8 mouse cellular contexts compared by ENCODE assay signal in the genomic region with DNA sequence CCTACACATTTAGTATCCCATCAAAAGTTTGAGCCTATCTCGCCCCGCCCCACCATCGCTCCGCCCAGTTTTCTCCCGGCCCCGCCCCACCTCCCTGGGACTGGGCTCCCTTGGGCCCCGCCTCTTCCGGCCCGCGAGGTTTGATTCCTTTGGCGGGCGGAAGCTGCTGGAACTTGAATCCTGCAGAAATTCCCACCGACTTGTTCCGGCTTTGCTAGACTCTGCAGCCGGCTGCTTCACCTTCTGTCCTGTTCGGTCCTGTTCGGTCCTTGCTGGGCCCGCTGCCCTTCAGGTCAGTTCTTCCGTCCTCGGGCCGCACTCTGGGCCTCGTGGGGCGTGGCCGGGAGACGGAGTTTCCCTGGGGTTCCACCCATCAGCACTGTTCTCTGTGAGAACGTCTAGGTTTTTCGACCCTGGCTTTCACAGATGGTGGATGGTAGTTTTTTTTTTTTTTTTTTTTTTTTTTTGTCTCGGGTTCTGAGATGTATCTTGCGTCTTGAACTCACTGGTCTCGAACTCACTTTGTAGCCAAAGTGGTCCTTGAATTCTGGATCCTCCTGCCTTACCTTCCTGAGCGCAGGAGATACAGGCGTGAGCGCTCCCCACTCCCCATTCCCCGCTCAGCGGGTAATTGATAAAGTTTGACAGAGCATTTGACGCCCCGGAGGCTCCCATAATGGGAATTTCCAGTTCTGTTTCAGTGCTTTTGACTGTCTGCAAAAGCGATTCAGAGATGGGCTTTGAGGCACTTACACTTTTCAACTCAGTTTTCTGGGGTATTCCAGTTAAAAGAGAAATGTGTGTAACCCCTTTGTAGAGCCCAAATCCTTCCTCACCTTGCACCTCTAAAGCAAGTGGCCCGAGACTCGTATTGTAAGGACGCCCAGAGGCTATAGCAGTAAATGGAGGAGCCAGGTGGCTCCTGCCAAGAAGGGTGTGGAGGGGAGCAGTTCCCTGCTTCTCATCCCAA. TPM values are rescaled to one million over a fixed set of nuclear protein-coding genes. Genes with fewer than 3 reads are reported as not detected.
DNase-seq lines count a peak whose midpoint lies in the region; ATAC-seq and TF ChIP-seq lines count a peak whose summit lies in the region.

TSS of gene Melk (plus strand) at position 96 of the 970 bp plus-strand sequence.

- peak within 1 kb of the TSS; percentile 74 to 87 (median 75) for H3K4me3 ChIP-seq in CH12.LX (replicated peaks in 1 of 3; ENCODE audit: low read depth in 2 of 3, low read length in 2 of 3, poor library complexity in 1 of 3)
- H3K4me3 ChIP-seq in bone marrow macrophage, adult 2 months (ENCODE audit: insufficient read depth, low read length) = peak within 1 kb of the TSS; percentile 98
- H3K4me3 ChIP-seq in embryonic facial prominence, embryonic 15.5 days (replicated peaks) = peak within 1 kb of the TSS; percentile 76
- peak within 1 kb of the TSS; percentile 53 for H3K4me3 ChIP-seq in neural tube, embryonic 14.5 days (ENCODE audit: low read depth, low read length)

- H3K79me2 ChIP-seq in CH12.LX (replicated peaks; ENCODE audit: control insufficient read depth, extremely low read depth, insufficient read depth, poor library complexity, severe bottlenecking) = peaks cover 5% of the 10 kb centered on the region; the same call in 1 of the 2 replicates

- peaks cover under 1 to 20% of the 10 kb centered on the region in 2 experiments for H3K36me3 ChIP-seq in CH12.LX (replicated peaks in 1 of 2; ENCODE audit: control insufficient read depth in 1 of 2, insufficient read depth in 1 of 2, low read length in 1 of 2)
- H3K36me3 ChIP-seq in embryonic facial prominence, embryonic 15.5 days = no peaks in the 10 kb centered on the region
- H3K36me3 ChIP-seq in neural tube, embryonic 14.5 days (ENCODE audit: control insufficient read depth, insufficient read depth, low read length) = no peaks in the 10 kb centered on the region

- H3K27ac ChIP-seq in CH12.LX (ENCODE audit: insufficient read depth, low read depth) = peak within 1 kb of the TSS; percentile 42; the same call in 1 of the 2 replicates
- H3K27ac ChIP-seq in bone marrow macrophage, adult 2 months (ENCODE audit: insufficient read depth, low read depth, low read length) = peak within 1 kb of the TSS; percentile 60; the same call in 1 of the 2 replicates
- H3K27ac ChIP-seq in embryonic facial prominence, embryonic 15.5 days (replicated peaks) = peak within 1 kb of the TSS; percentile 63; the same call in 1 of the 2 replicates
- no peak within 1 kb of the TSS for H3K27ac ChIP-seq in neural tube, embryonic 14.5 days (ENCODE audit: low read depth, low read length)

- H3K27me3 ChIP-seq in CH12.LX (replicated peaks) = peaks cover 4% of the 10 kb centered on the region
- no peaks in the 10 kb centered on the region for H3K27me3 ChIP-seq in embryonic facial prominence, embryonic 15.5 days
- no peaks in the 10 kb centered on the region for H3K27me3 ChIP-seq in neural tube, embryonic 14.5 days (ENCODE audit: control insufficient read depth, insufficient read depth, low read length)

- H3K4me1 ChIP-seq in CH12.LX (ENCODE audit: control insufficient read depth in 1 of 2, insufficient read depth in 2 of 2) = peaks cover 0 to 20% of the 10 kb centered on the region in 2 experiments; a peak in 2 of 4 replicates
- peaks cover 7% of the 10 kb centered on the region for H3K4me1 ChIP-seq in bone marrow macrophage, adult 2 months (ENCODE audit: control insufficient read depth, insufficient read depth, low read length)
- peaks cover 15% of the 10 kb centered on the region; the same call in 1 of the 2 replicates for H3K4me1 ChIP-seq in embryonic facial prominence, embryonic 15.5 days
- 0 out of 2 replicates have a peak, but pooled peaks cover 6% of the 10 kb centered on the region for H3K4me1 ChIP-seq in neural tube, embryonic 14.5 days (ENCODE audit: control insufficient read depth, insufficient read depth, low read length)

- H3K9me3 ChIP-seq in CH12.LX (replicated peaks; ENCODE audit: low read length) = peaks cover 3% of the 10 kb centered on the region
- H3K9me3 ChIP-seq in embryonic facial prominence, embryonic 15.5 days (replicated peaks) = no peaks in the 10 kb centered on the region
- no peaks in the 10 kb centered on the region for H3K9me3 ChIP-seq in neural tube, embryonic 14.5 days (ENCODE audit: control insufficient read depth, low read length)

- in situ Hi-C loops in CH12.LX (cut with MboI; ENCODE audit: low pct_ligation_motif_present, low pct_unique_long_range_greater_than_20kb, low sequenced_read_pairs) = loop anchor here (25.0 kb wide), 1 partner anchor 636 kb away; no protein-coding TSS in a partner anchor

- no peak for TF ChIP-seq CTCF in CH12.LX (conservative IDR thresholded peaks at IDR 0.05 in 1 of 2, IDR thresholded peaks at IDR 0.05 in 1 of 2; ENCODE audit: low read depth in 2 of 2, low read length in 2 of 2)
- TF ChIP-seq CTCF in bone marrow macrophage, adult 2 months (IDR thresholded peaks at IDR 0.05; ENCODE audit: low read depth, low read length) = no peak

- ATAC-seq in embryonic facial prominence, embryonic 15.5 days (ENCODE audit: insufficient number of reproducible peaks, low FRiP score, low TSS enrichment, low read depth) = peak; percentile 78
- peak; percentile 83; the same call in 1 of the 2 replicates for ATAC-seq in neural tube, embryonic 14.5 days (ENCODE audit: low read depth)

- H3K9ac ChIP-seq in CH12.LX (ENCODE audit: insufficient read depth, low read depth) = peak within 1 kb of the TSS; percentile 62
- peak within 1 kb of the TSS; percentile 47 for H3K9ac ChIP-seq in embryonic facial prominence, embryonic 15.5 days
- peak within 1 kb of the TSS; percentile 45; the same call in 1 of the 2 replicates for H3K9ac ChIP-seq in neural tube, embryonic 14.5 days (replicated peaks; ENCODE audit: low read depth, low read length)

- H3K4me2 ChIP-seq in CH12.LX (ENCODE audit: insufficient read depth, low read depth, poor library complexity, severe bottlenecking) = peak within 1 kb of the TSS; percentile 87
- H3K4me2 ChIP-seq in embryonic facial prominence, embryonic 15.5 days (replicated peaks) = peak within 1 kb of the TSS; percentile 69
- H3K4me2 ChIP-seq in neural tube, embryonic 14.5 days (ENCODE audit: low read depth, low read length) = peak within 1 kb of the TSS; percentile 62

- dilution Hi-C loops in CH12.LX (cut with MboI; ENCODE audit: extremely low pct_ligation_motif_present, extremely low pct_unique_long_range_greater_than_20kb, low sequenced_read_pairs) = no loop called here

- TF ChIP-seq POLR2A in CH12.LX (IDR thresholded peaks at IDR 0.05; ENCODE audit: low read depth, low read length) = peak; percentile 78
- no peak for TF ChIP-seq POLR2A in bone marrow macrophage, adult 2 months (IDR thresholded peaks at IDR 0.05; ENCODE audit: borderline replicate concordance, low read depth, low read length)

- no peak for TF ChIP-seq EP300 in CH12.LX (IDR thresholded peaks at IDR 0.05; ENCODE audit: low read length)

- DNase-seq in CH12.LX (ENCODE audit: extremely low read depth) = peak; percentile 89
- peak; percentile 47 to 55 for DNase-seq in heart, adult 9 months (ENCODE audit: low spot score in 2 of 2)
- DNase-seq in kidney, adult 9 months = peak; percentile 76
- DNase-seq in lung, adult 18-20 months = peak; percentile 65 to 73
- peak; percentile 45 to 53 for DNase-seq in thymus, adult 18-20 months

- WGBS in embryonic facial prominence, embryonic 15.5 days = under 1% methylated on average over 41 of the region's 41 CpGs
- WGBS in neural tube, embryonic 14.5 days = under 1% methylated on average over 41 of the region's 41 CpGs

- TF ChIP-seq RAD21 in CH12.LX (IDR thresholded peaks at IDR 0.05; ENCODE audit: low read depth, low read length) = no peak

TF ChIP-seq in CH12.LX, 34 proteins besides CTCF, POLR2A, EP300 and RAD21 (continues in another document):
- 0 out of 2 replicates have a peak, but pooled peaks have one; percentile 33 for TF ChIP-seq MAZ (IDR thresholded peaks at IDR 0.05; ENCODE audit: low read depth, low read length)
- TF ChIP-seq MAX (IDR thresholded peaks at IDR 0.05; ENCODE audit: low read length) = peak; percentile 53
- TF ChIP-seq NRF1 (IDR thresholded peaks at IDR 0.05; ENCODE audit: low read depth, low read length) = no peak
- peak; percentile 37; the same call in 1 of the 2 replicates for TF ChIP-seq TCF12 (IDR thresholded peaks at IDR 0.05; ENCODE audit: low read depth, low read length)
- TF ChIP-seq ELF1 (IDR thresholded peaks at IDR 0.05; ENCODE audit: low read depth, low read length) = peak; percentile 83
- TF ChIP-seq MXI1 (IDR thresholded peaks at IDR 0.05; ENCODE audit: low read depth, low read length) = peak; percentile 72
- TF ChIP-seq ZC3H11A (IDR thresholded peaks at IDR 0.05; ENCODE audit: low read depth, low read length) = no peak
- 0 out of 2 replicates have a peak, but pooled peaks have one; percentile 56 for TF ChIP-seq MYC (IDR thresholded peaks at IDR 0.05; ENCODE audit: low read depth, low read length)
- TF ChIP-seq GABPA (IDR thresholded peaks at IDR 0.05; ENCODE audit: insufficient replicate concordance, low read depth, low read length) = no peak
- TF ChIP-seq TBP (conservative IDR thresholded peaks at IDR 0.05; ENCODE audit: low read depth, low read length) = 0 out of 2 replicates have a peak, but pooled peaks have one; percentile 36
- TF ChIP-seq RCOR1 (conservative IDR thresholded peaks at IDR 0.05; ENCODE audit: low read depth, low read length) = no peak
- TF ChIP-seq POLR2AphosphoS2 (IDR thresholded peaks at IDR 0.05; ENCODE audit: low read depth, low read length) = no peak
- TF ChIP-seq SMC3 (IDR thresholded peaks at IDR 0.05; ENCODE audit: low read depth, low read length) = no peak
- peak; percentile 92 for TF ChIP-seq ZNF384 (IDR thresholded peaks at IDR 0.05; ENCODE audit: low read depth, low read length)
- peak; percentile 67 for TF ChIP-seq ZMIZ1 (IDR thresholded peaks at IDR 0.05; ENCODE audit: low read depth, low read length)
- TF ChIP-seq E2F4 (IDR thresholded peaks at IDR 0.05; ENCODE audit: insufficient replicate concordance, low read depth, low read length) = peak; percentile 90; the same call in 1 of the 2 replicates
- no peak for TF ChIP-seq ZKSCAN1 (IDR thresholded peaks at IDR 0.05; ENCODE audit: borderline replicate concordance, low read depth, low read length)
- 0 out of 2 replicates have a peak, but pooled peaks have one; percentile 14 for TF ChIP-seq UBTF (IDR thresholded peaks at IDR 0.05; ENCODE audit: low read depth, low read length)
- TF ChIP-seq HCFC1 (IDR thresholded peaks at IDR 0.05; ENCODE audit: low read depth, low read length) = peak; percentile 65

RNA-seq across cellular contexts. Expression of gene Melk, which starts in this region (rescaled TPM):
- total RNA-seq in CH12.LX (2012; rRNA removed) (25.0 and 25.6 TPM in 2 replicates), CH12.LX (2014; rRNA removed) (44.9 and 48.7 TPM in 2 replicates)
- polyA plus RNA-seq in CH12.LX (2012; ENCODE audit: insufficient read length, low read depth) = 46.7 and 47.4 TPM in 2 replicates
- polyA plus RNA-seq in bone marrow macrophage, adult 2 months (2012; ENCODE audit: insufficient read depth, insufficient read length, missing spikeins) = 15.3 and 17.0 TPM in 2 replicates
- 31.4 and 34.2 TPM in 2 replicates for polyA plus RNA-seq in embryonic facial prominence, embryonic 15.5 days (2015; fragmentation: Nextera tagmentation; extraction: Ambion mirVana)
- 3.3 and 3.6 TPM in 2 replicates for polyA plus RNA-seq in neural tube, embryonic 14.5 days (2014; fragmentation: Nextera tagmentation; extraction: Ambion mirVana)
